Mouse (Mus musculus): ENCODE measurements at regions not wholly inside any gene's neighbourhood (a gene's known extent, or its start where the extent isn't known, plus 50 kb on each side); places are given as distances from the start of the nearest gene placed in this dataset.
A peak's percentile ranks its signal among the peaks of the same experiment; 100 is the strongest.

- Histone ChIP-seq H3K27ac (replicated peaks in 1 of 2; ENCODE audit: control insufficient read depth in 1 of 2, insufficient read depth in 1 of 2, low read depth in 2 of 2, low read length in 2 of 2) (no peak overlapping the region), H3K36me3 (ENCODE audit: control insufficient read depth, insufficient read depth, low read length) (no peaks in the 10 kb centered on the region), H3K4me3 (ENCODE audit: control insufficient read depth in 1 of 2, insufficient read depth in 1 of 2, low read depth in 1 of 2, low read length in 2 of 2) (no peak overlapping the region), H3K9me3 (ENCODE audit: control insufficient read depth, low read length) (peaks cover 4% of the 10 kb centered on the region; the same call in 1 of the 2 replicates), H3K9ac (ENCODE audit: low read length) (no peak overlapping the region), H3K27me3 (ENCODE audit: control insufficient read depth, insufficient read depth, low read length) (no peaks in the 10 kb centered on the region), H3K4me2 (ENCODE audit: low read length) (no peak overlapping the region), H3K4me1 (ENCODE audit: control insufficient read depth in 2 of 2, insufficient read depth in 2 of 2, low read length in 2 of 2) (no peaks in the 10 kb centered on the region)
- 86% methylated on average over 10 of the region's 10 CpGs for WGBS
- ATAC-seq (ENCODE audit: insufficient number of reproducible peaks, insufficient read depth, low FRiP score, low read depth): no peak
These were observed 87.7 kb upstream of the Plcl2 start for GRCm38 (mm10) chr17:50421476-50421875.

- H3K27me3 ChIP-seq (ENCODE audit: control insufficient read depth, insufficient read depth, low read length): no peaks in the 10 kb centered on the region
- no peak overlapping the region for H3K4me2 ChIP-seq (ENCODE audit: low read length)
- ATAC-seq (ENCODE audit: insufficient number of reproducible peaks, insufficient read depth, low FRiP score, low read depth): no peak
- H3K4me1 ChIP-seq (ENCODE audit: control insufficient read depth in 2 of 2, insufficient read depth in 2 of 2, low read length in 2 of 2): no peaks in the 10 kb centered on the region; a peak in 1 of 4 replicates
- no peaks in the 10 kb centered on the region for H3K9me3 ChIP-seq (ENCODE audit: control insufficient read depth, low read length)
- 28% methylated on average over 3 of the region's 3 CpGs for WGBS
- no peak overlapping the region for H3K4me3 ChIP-seq (ENCODE audit: control insufficient read depth in 1 of 2, insufficient read depth in 1 of 2, low read depth in 1 of 2, low read length in 2 of 2)
- H3K9ac ChIP-seq (ENCODE audit: low read length): no peak overlapping the region
- no peak overlapping the region for H3K27ac ChIP-seq (replicated peaks in 1 of 2; ENCODE audit: control insufficient read depth in 1 of 2, insufficient read depth in 1 of 2, low read depth in 2 of 2, low read length in 2 of 2)
- H3K36me3 ChIP-seq (ENCODE audit: control insufficient read depth, insufficient read depth, low read length): no peaks in the 10 kb centered on the region
These were observed 84.1 kb upstream of the Plcl2 start for GRCm38 (mm10) chr17:50425110-50425509.

- no peak for ATAC-seq (ENCODE audit: insufficient number of reproducible peaks, insufficient read depth, low FRiP score, low read depth)
- Histone ChIP-seq H3K4me3 (ENCODE audit: control insufficient read depth in 1 of 2, insufficient read depth in 1 of 2, low read depth in 1 of 2, low read length in 2 of 2) (no peak overlapping the region), H3K27ac (replicated peaks in 1 of 2; ENCODE audit: control insufficient read depth in 1 of 2, insufficient read depth in 1 of 2, low read depth in 2 of 2, low read length in 2 of 2) (no peak overlapping the region), H3K27me3 (ENCODE audit: control insufficient read depth, insufficient read depth, low read length) (no peaks in the 10 kb centered on the region), H3K36me3 (ENCODE audit: control insufficient read depth, insufficient read depth, low read length) (no peaks in the 10 kb centered on the region), H3K9me3 (ENCODE audit: control insufficient read depth, low read length) (no peaks in the 10 kb centered on the region), H3K4me1 (ENCODE audit: control insufficient read depth in 2 of 2, insufficient read depth in 2 of 2, low read length in 2 of 2) (no peaks in the 10 kb centered on the region; a peak in 1 of 4 replicates), H3K4me2 (ENCODE audit: low read length) (no peak overlapping the region), H3K9ac (ENCODE audit: low read length) (no peak overlapping the region)
- WGBS: 79% methylated on average over 4 of the region's 4 CpGs
These were observed 83.7 kb upstream of the Plcl2 start for GRCm38 (mm10) chr17:50425531-50425930.

- H3K4me1 ChIP-seq (ENCODE audit: control insufficient read depth in 2 of 2, insufficient read depth in 2 of 2, low read length in 2 of 2): no peaks in the 10 kb centered on the region; a peak in 1 of 4 replicates
- no peak overlapping the region for H3K9ac ChIP-seq (ENCODE audit: low read length)
- H3K9me3 ChIP-seq (ENCODE audit: control insufficient read depth, low read length): no peaks in the 10 kb centered on the region
- WGBS: 77% methylated on average over 7 of the region's 7 CpGs
- H3K36me3 ChIP-seq (ENCODE audit: control insufficient read depth, insufficient read depth, low read length): no peaks in the 10 kb centered on the region
- H3K4me3 ChIP-seq (ENCODE audit: control insufficient read depth in 1 of 2, insufficient read depth in 1 of 2, low read depth in 1 of 2, low read length in 2 of 2): no peak overlapping the region
- no peak for ATAC-seq (ENCODE audit: insufficient number of reproducible peaks, insufficient read depth, low FRiP score, low read depth)
- no peak overlapping the region for H3K27ac ChIP-seq (replicated peaks in 1 of 2; ENCODE audit: control insufficient read depth in 1 of 2, insufficient read depth in 1 of 2, low read depth in 2 of 2, low read length in 2 of 2)
- H3K27me3 ChIP-seq (ENCODE audit: control insufficient read depth, insufficient read depth, low read length): no peaks in the 10 kb centered on the region
- no peak overlapping the region for H3K4me2 ChIP-seq (ENCODE audit: low read length)
These were observed 83.1 kb upstream of the Plcl2 start for GRCm38 (mm10) chr17:50426146-50426545.

- no peaks in the 10 kb centered on the region for H3K36me3 ChIP-seq (ENCODE audit: control insufficient read depth, insufficient read depth, low read length)
- no peak overlapping the region for H3K4me3 ChIP-seq (ENCODE audit: control insufficient read depth in 1 of 2, insufficient read depth in 1 of 2, low read depth in 1 of 2, low read length in 2 of 2)
- peak overlapping the region; percentile 9; the same call in 1 of the 2 replicates for H3K4me2 ChIP-seq (ENCODE audit: low read length)
- no peak for ATAC-seq (ENCODE audit: insufficient number of reproducible peaks, insufficient read depth, low FRiP score, low read depth)
- no peaks in the 10 kb centered on the region for H3K27me3 ChIP-seq (ENCODE audit: control insufficient read depth, insufficient read depth, low read length)
- H3K9me3 ChIP-seq (ENCODE audit: control insufficient read depth, low read length): no peaks in the 10 kb centered on the region
- H3K27ac ChIP-seq (replicated peaks in 1 of 2; ENCODE audit: control insufficient read depth in 1 of 2, insufficient read depth in 1 of 2, low read depth in 2 of 2, low read length in 2 of 2): no peak overlapping the region
- 32% methylated on average over 10 of the region's 10 CpGs for WGBS
- H3K9ac ChIP-seq (ENCODE audit: low read length): no peak overlapping the region
- H3K4me1 ChIP-seq (ENCODE audit: control insufficient read depth in 2 of 2, insufficient read depth in 2 of 2, low read length in 2 of 2): no peaks in the 10 kb centered on the region; a peak in 1 of 4 replicates
These were observed 81.7 kb upstream of the Plcl2 start for GRCm38 (mm10) chr17:50427331-50428003.

- Histone ChIP-seq H3K4me1 (ENCODE audit: control insufficient read depth in 2 of 2, insufficient read depth in 2 of 2, low read length in 2 of 2) (no peaks in the 10 kb centered on the region; a peak in 1 of 4 replicates), H3K4me3 (ENCODE audit: control insufficient read depth in 1 of 2, insufficient read depth in 1 of 2, low read depth in 1 of 2, low read length in 2 of 2) (no peak overlapping the region), H3K27me3 (ENCODE audit: control insufficient read depth, insufficient read depth, low read length) (no peaks in the 10 kb centered on the region), H3K9ac (ENCODE audit: low read length) (no peak overlapping the region), H3K9me3 (ENCODE audit: control insufficient read depth, low read length) (no peaks in the 10 kb centered on the region), H3K36me3 (ENCODE audit: control insufficient read depth, insufficient read depth, low read length) (no peaks in the 10 kb centered on the region), H3K27ac (replicated peaks in 1 of 2; ENCODE audit: control insufficient read depth in 1 of 2, insufficient read depth in 1 of 2, low read depth in 2 of 2, low read length in 2 of 2) (no peak overlapping the region), H3K4me2 (ENCODE audit: low read length) (peak overlapping the region; percentile 9; the same call in 1 of the 2 replicates)
- WGBS: 61% methylated on average over 5 of the region's 5 CpGs
- no peak for ATAC-seq (ENCODE audit: insufficient number of reproducible peaks, insufficient read depth, low FRiP score, low read depth)
These were observed 81.1 kb upstream of the Plcl2 start for GRCm38 (mm10) chr17:50428004-50428560.

- H3K4me2 ChIP-seq (ENCODE audit: low read length): no peak overlapping the region
- WGBS: 74% methylated on average over 6 of the region's 6 CpGs
- no peak for ATAC-seq (ENCODE audit: insufficient number of reproducible peaks, insufficient read depth, low FRiP score, low read depth)
- H3K9ac ChIP-seq (ENCODE audit: low read length): no peak overlapping the region
- no peak overlapping the region for H3K27ac ChIP-seq (replicated peaks in 1 of 2; ENCODE audit: control insufficient read depth in 1 of 2, insufficient read depth in 1 of 2, low read depth in 2 of 2, low read length in 2 of 2)
- no peaks in the 10 kb centered on the region; a peak in 1 of 4 replicates for H3K4me1 ChIP-seq (ENCODE audit: control insufficient read depth in 2 of 2, insufficient read depth in 2 of 2, low read length in 2 of 2)
- no peak overlapping the region for H3K4me3 ChIP-seq (ENCODE audit: control insufficient read depth in 1 of 2, insufficient read depth in 1 of 2, low read depth in 1 of 2, low read length in 2 of 2)
- no peaks in the 10 kb centered on the region for H3K36me3 ChIP-seq (ENCODE audit: control insufficient read depth, insufficient read depth, low read length)
- no peaks in the 10 kb centered on the region for H3K27me3 ChIP-seq (ENCODE audit: control insufficient read depth, insufficient read depth, low read length)
- H3K9me3 ChIP-seq (ENCODE audit: control insufficient read depth, low read length): no peaks in the 10 kb centered on the region
These were observed 76.6 kb upstream of the Plcl2 start for GRCm38 (mm10) chr17:50432559-50432958.

GRCm38 (mm10) chr17:50438960-50439359, 70.2 kb upstream of the Plcl2 start:
- 49% methylated on average over 5 of the region's 5 CpGs for WGBS
- ATAC-seq (ENCODE audit: insufficient number of reproducible peaks, insufficient read depth, low FRiP score, low read depth): no peak

More at GRCm38 (mm10) chr17:50438960-50439359, 70.2 kb upstream of the Plcl2 start:
- H3K9me3 ChIP-seq (ENCODE audit: control insufficient read depth, low read length): no peaks in the 10 kb centered on the region
- H3K4me1 ChIP-seq (ENCODE audit: control insufficient read depth in 2 of 2, insufficient read depth in 2 of 2, low read length in 2 of 2): no peaks in the 10 kb centered on the region
- H3K4me3 ChIP-seq (ENCODE audit: control insufficient read depth in 1 of 2, insufficient read depth in 1 of 2, low read depth in 1 of 2, low read length in 2 of 2): no peak overlapping the region
- H3K9ac ChIP-seq (ENCODE audit: low read length): no peak overlapping the region
- no peaks in the 10 kb centered on the region for H3K36me3 ChIP-seq (ENCODE audit: control insufficient read depth, insufficient read depth, low read length)
- no peak overlapping the region for H3K4me2 ChIP-seq (ENCODE audit: low read length)
- H3K27me3 ChIP-seq (ENCODE audit: control insufficient read depth, insufficient read depth, low read length): no peaks in the 10 kb centered on the region
- no peak overlapping the region for H3K27ac ChIP-seq (replicated peaks in 1 of 2; ENCODE audit: control insufficient read depth in 1 of 2, insufficient read depth in 1 of 2, low read depth in 2 of 2, low read length in 2 of 2)
